Mouse (Mus musculus) embryonic facial prominence, embryonic 11.5 days (tissue): ENCODE measurements around the gene Kndc1. TPM values are rescaled to one million over a fixed set of nuclear protein-coding genes. Genes with fewer than 3 reads are reported as not detected.

Source experiments
- ATAC-seq: fragments of 200-750 bp; cut with Nextera tagmentation; replicated peaks from 2 replicates; pipeline ENCODE4 v1.8.0; 2017; ENCODE audit warnings: low read depth; ENCODE audit not compliant: insufficient number of reproducible peaks, low FRiP score, low TSS enrichment
- DNase-seq: peaks from one replicate; pipeline ENCODE4 v3.0.0-alpha.2; 2015; ENCODE audit warnings: low spot score
- H3K27ac ChIP-seq: fragments of 300-500 bp; sonication (generic); replicated peaks from 2 replicates; pipeline ENCODE4 v1.5.1; 2014; ENCODE audit warnings: mild to moderate bottlenecking, low read depth, low read length, control low read depth
- H3K27me3 ChIP-seq: fragments of 300-500 bp; sonication (generic); 2 replicates; pipeline ENCODE4 v1.6.1; 2014; ENCODE audit warnings: mild to moderate bottlenecking, low read length, moderate library complexity, mixed read lengths; ENCODE audit not compliant: control insufficient read depth, insufficient read depth
- H3K36me3 ChIP-seq: fragments of 300-500 bp; sonication (generic); replicated peaks from 2 replicates; pipeline ENCODE4 v1.6.1; 2014; ENCODE audit warnings: low read depth, mild to moderate bottlenecking, low read length, moderate library complexity, mixed read lengths; ENCODE audit not compliant: control insufficient read depth, insufficient read depth
- H3K4me1 ChIP-seq: fragments of 300-500 bp; sonication (generic); 2 replicates; pipeline ENCODE4 v1.6.1; 2014; ENCODE audit warnings: low read length, mixed read lengths; ENCODE audit not compliant: control insufficient read depth, insufficient read depth
- H3K4me2 ChIP-seq: fragments of 300-500 bp; sonication (generic); 2 replicates; pipeline ENCODE4 v1.6.1; 2014; ENCODE audit warnings: low read depth, mild to moderate bottlenecking, control low read depth, low read length, moderate library complexity
- H3K4me3 ChIP-seq: fragments of 300-500 bp; sonication (generic); 2 replicates; pipeline ENCODE4 v1.5.1; 2014; ENCODE audit warnings: low read depth, low read length, control low read depth
- H3K9ac ChIP-seq: fragments of 300-500 bp; sonication (generic); replicated peaks from 2 replicates; pipeline ENCODE4 v1.6.1; 2014; ENCODE audit warnings: mild to moderate bottlenecking, control low read depth, low read length
- H3K9me3 ChIP-seq: fragments of 300-500 bp; sonication (generic); replicated peaks from 2 replicates; pipeline ENCODE4 v1.6.1; 2016; ENCODE audit warnings: mild to moderate bottlenecking, low read length, inconsistent platforms, mixed read lengths; ENCODE audit not compliant: control insufficient read depth
- WGBS: fragments of 180-500 bp; shearing (Covaris S2); extraction: QIAGEN DNeasy Blood & Tissue Kit; methylation state at CpG from one replicate; pipeline ENCODE4 v1.1.7; 2014; 5-methylcytosine and 5-hydroxymethylcytosine counted together
- polyA plus RNA-seq: library from polyadenylated mRNA; unstranded; fragments of >200 nt; fragmentation: Nextera tagmentation; extraction: Ambion mirVana; gene quantifications from 2 replicates; pipeline ENCODE4 v1.2.1, GENCODE M21; 2014

Gene Kndc1
- polyA plus RNA-seq, 1 experiment from 2014 or later = 0.21 TPM

DNA sequence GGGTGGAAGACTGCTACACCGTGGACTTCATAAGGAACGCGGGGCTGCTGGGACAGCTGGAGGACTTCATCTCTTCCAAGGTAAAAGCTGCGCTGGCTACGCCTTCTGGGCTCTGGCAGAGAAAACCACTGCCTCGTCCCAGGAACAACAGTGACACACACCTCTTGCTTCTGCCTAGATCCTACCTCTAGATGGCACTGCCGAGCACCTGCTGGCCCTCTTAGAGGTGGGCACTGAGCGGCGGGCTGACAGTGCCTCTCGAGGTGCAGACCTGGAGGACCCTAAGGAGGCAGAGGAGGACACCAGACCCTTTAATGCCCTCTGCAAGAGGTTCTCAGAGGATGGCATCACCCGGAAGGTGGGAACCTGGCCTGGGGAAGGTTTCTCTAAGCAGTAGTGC lies 36.2 kb downstream of the Kndc1 start:
- H3K27me3 ChIP-seq = no peaks in the 10 kb centered on the region
- H3K4me2 ChIP-seq = no peak overlapping the region
- H3K4me1 ChIP-seq = no peaks in the 10 kb centered on the region
- H3K9me3 ChIP-seq = no peaks in the 10 kb centered on the region
- no peak; the same call in 1 of the 2 replicates for ATAC-seq
- no peak overlapping the region for H3K9ac ChIP-seq
- WGBS = 19% methylated on average over 11 of the region's 11 CpGs
- H3K36me3 ChIP-seq = no peaks in the 10 kb centered on the region
- DNase-seq = peak; percentile 75
- H3K27ac ChIP-seq = no peak overlapping the region
- no peak overlapping the region for H3K4me3 ChIP-seq

DNA sequence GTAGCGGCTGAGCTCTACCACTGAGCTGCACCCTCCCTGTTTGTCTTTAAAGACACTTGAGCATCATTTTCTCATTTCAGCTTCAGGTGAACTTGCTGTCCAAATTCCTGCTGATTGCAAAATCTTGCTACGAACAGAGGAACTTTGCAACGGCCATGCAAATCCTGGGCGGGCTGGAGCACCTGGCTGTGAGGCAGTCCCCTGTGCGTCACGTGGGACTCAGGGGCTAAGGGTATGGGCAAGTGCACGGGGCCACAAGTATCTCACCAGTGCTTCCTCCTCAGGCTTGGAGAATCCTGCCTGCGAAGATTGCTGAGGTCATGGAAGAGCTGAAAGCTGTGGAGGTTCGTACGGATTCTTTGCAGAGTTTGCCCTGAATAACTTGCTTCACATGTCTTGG lies 42.2 kb downstream of the Kndc1 start:
- no peaks in the 10 kb centered on the region for H3K27me3 ChIP-seq
- H3K27ac ChIP-seq = no peak overlapping the region
- no peak for ATAC-seq
- H3K4me3 ChIP-seq = no peak overlapping the region
- DNase-seq = no peak
- H3K36me3 ChIP-seq = no peaks in the 10 kb centered on the region
- H3K9ac ChIP-seq = no peak overlapping the region
- H3K9me3 ChIP-seq = no peaks in the 10 kb centered on the region
- H3K4me2 ChIP-seq = no peak overlapping the region
- 89% methylated on average over 10 of the region's 10 CpGs for WGBS
- H3K4me1 ChIP-seq = no peaks in the 10 kb centered on the region

GRCm38 (mm10) chr7:139937138-139937537 lies 42.6 kb downstream of the Kndc1 start:
- no peak overlapping the region for H3K4me2 ChIP-seq
- no peak overlapping the region for H3K4me3 ChIP-seq
- no peaks in the 10 kb centered on the region for H3K9me3 ChIP-seq
- no peaks in the 10 kb centered on the region for H3K36me3 ChIP-seq
- H3K27me3 ChIP-seq = no peaks in the 10 kb centered on the region
- no peak for DNase-seq
- no peak for ATAC-seq
- WGBS = 59% methylated on average over 3 of the region's 3 CpGs
- no peak overlapping the region for H3K27ac ChIP-seq
- no peak overlapping the region for H3K9ac ChIP-seq
- no peaks in the 10 kb centered on the region for H3K4me1 ChIP-seq

DNA sequence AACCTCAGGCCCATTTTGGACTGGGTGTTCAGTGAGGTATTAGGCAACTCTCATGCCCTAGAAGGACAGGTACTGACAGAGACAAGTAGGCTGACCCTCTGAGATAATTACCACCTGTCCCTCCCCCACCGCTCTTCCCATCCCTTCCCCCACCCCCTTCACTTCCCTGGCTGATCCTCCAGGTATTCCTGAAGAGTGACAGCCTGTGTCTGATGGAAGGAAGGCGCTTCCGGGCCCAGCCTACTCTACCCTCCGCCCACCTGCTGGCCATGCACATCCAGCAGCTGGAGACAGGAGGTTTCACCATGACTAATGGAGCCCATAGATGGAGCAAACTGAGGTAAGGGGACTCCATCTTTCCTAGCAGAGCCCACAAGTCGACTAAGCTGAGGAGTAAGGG lies 43.3 kb downstream of the Kndc1 start:
- no peaks in the 10 kb centered on the region for H3K36me3 ChIP-seq
- no peak overlapping the region for H3K4me2 ChIP-seq
- no peaks in the 10 kb centered on the region for H3K4me1 ChIP-seq
- H3K9me3 ChIP-seq = no peaks in the 10 kb centered on the region
- H3K9ac ChIP-seq = no peak overlapping the region
- H3K27ac ChIP-seq = no peak overlapping the region
- no peak for ATAC-seq
- H3K4me3 ChIP-seq = no peak overlapping the region
- no peak for DNase-seq
- 54% methylated on average over 5 of the region's 5 CpGs for WGBS
- H3K27me3 ChIP-seq = no peaks in the 10 kb centered on the region

- Histone ChIP-seq H3K9ac (no peak overlapping the region), H3K27ac (no peak overlapping the region), H3K4me1 (no peaks in the 10 kb centered on the region), H3K4me2 (no peak overlapping the region), H3K36me3 (no peaks in the 10 kb centered on the region), H3K27me3 (peaks cover 23% of the 10 kb centered on the region), H3K4me3 (no peak overlapping the region), H3K9me3 (no peaks in the 10 kb centered on the region)
- WGBS = 59% methylated on average over 16 of the region's 16 CpGs
- DNase-seq (no peak), ATAC-seq (no peak)
These were observed 46.1 kb downstream of the Kndc1 start for GRCm38 (mm10) chr7:139940476-139941209.

- Histone ChIP-seq H3K4me2 (peak within 1 kb of the TSS; percentile 50), H3K9ac (peak within 1 kb of the TSS; percentile 13; the same call in 1 of the 2 replicates), H3K4me1 (no peaks in the 10 kb centered on the region), H3K9me3 (no peaks in the 10 kb centered on the region), H3K27me3 (peaks cover 36% of the 10 kb centered on the region), H3K36me3 (no peaks in the 10 kb centered on the region), H3K27ac (no peak within 1 kb of the TSS), H3K4me3 (peak within 1 kb of the TSS; percentile 21)
- peak; percentile 47 for DNase-seq
- WGBS = under 1% methylated on average over 59 of the region's 59 CpGs
- peak; percentile 62 for ATAC-seq
These were observed 49.3 kb downstream of the Kndc1 start, which contains the start of gene Utf1 for GRCm38 (mm10) chr7:139943674-139944281. Gene Utf1, plus strand, starts transcription at chr7:139943789.

- Histone ChIP-seq H3K27me3 (peaks cover 36% of the 10 kb centered on the region), H3K27ac (no peak overlapping the region), H3K4me3 (peak overlapping the region; percentile 21), H3K9ac (no peak overlapping the region), H3K4me1 (no peaks in the 10 kb centered on the region), H3K9me3 (no peaks in the 10 kb centered on the region), H3K4me2 (peak overlapping the region; percentile 50), H3K36me3 (no peaks in the 10 kb centered on the region)
- DNase-seq = peak; percentile 13
- WGBS = 3% methylated on average over 68 of the region's 68 CpGs
- ATAC-seq = no peak
These were observed 50.1 kb downstream of the Kndc1 start for GRCm38 (mm10) chr7:139944291-139945240.
